Mouse (Mus musculus): Measurements from ENCODE around the gene Scap. TPM values are rescaled to one million over a fixed set of nuclear protein-coding genes. Genes with fewer than 3 reads are reported as not detected.

The Scap gene
- total and polyA plus RNA-seq, 2 experiments from 2014 or later, result 49.5 to 111 TPM

GRCm38 (mm10) chr9:110345057-110345739 is 12.1 kb downstream of the Scap start:
- WGBS, result 76% methylated on average over 7 of the region's 7 CpGs
- no peaks in the 10 kb centered on the region for H3K9me3 ChIP-seq (ENCODE audit: low read length)
- no peak for ATAC-seq
- H3K27me3 ChIP-seq (ENCODE audit: insufficient read depth, low read length), result no peaks in the 10 kb centered on the region
- H3K36me3 ChIP-seq (ENCODE audit: insufficient read depth), result no peaks in the 10 kb centered on the region
- no peaks in the 10 kb centered on the region for H3K4me1 ChIP-seq (ENCODE audit: insufficient read depth)
- no peak overlapping the region for H3K4me2 ChIP-seq (ENCODE audit: low read depth)
- no peak for TF ChIP-seq CTCF (IDR thresholded peaks at IDR 0.05; ENCODE audit: low read depth)
- no peak overlapping the region for H3K9ac ChIP-seq
- H3K4me3 ChIP-seq (ENCODE audit: low read depth, low read length), result no peak overlapping the region
- no peak for DNase-seq
- no peak overlapping the region for H3K27ac ChIP-seq (ENCODE audit: low read depth, low read length)

GRCm38 (mm10) chr9:110348899-110349298 is 15.8 kb downstream of the Scap start:
- WGBS, result 74% methylated on average over 4 of the region's 4 CpGs
- Histone ChIP-seq H3K4me1 (ENCODE audit: insufficient read depth) (no peaks in the 10 kb centered on the region), H3K4me2 (ENCODE audit: low read depth) (no peak overlapping the region), H3K9ac (no peak overlapping the region), H3K4me3 (ENCODE audit: low read depth, low read length) (no peak overlapping the region), H3K27ac (ENCODE audit: low read depth, low read length) (no peak overlapping the region), H3K9me3 (ENCODE audit: low read length) (no peaks in the 10 kb centered on the region), H3K36me3 (ENCODE audit: insufficient read depth) (peaks cover 9% of the 10 kb centered on the region), H3K27me3 (ENCODE audit: insufficient read depth, low read length) (no peaks in the 10 kb centered on the region)
- DNase-seq, result no peak
- ATAC-seq, result no peak
- TF ChIP-seq CTCF (IDR thresholded peaks at IDR 0.05; ENCODE audit: low read depth), result no peak

- Histone ChIP-seq H3K27me3 (ENCODE audit: insufficient read depth, low read length) (no peaks in the 10 kb centered on the region), H3K36me3 (ENCODE audit: insufficient read depth) (peaks cover 19% of the 10 kb centered on the region), H3K9me3 (ENCODE audit: low read length) (no peaks in the 10 kb centered on the region), H3K4me1 (ENCODE audit: insufficient read depth) (no peaks in the 10 kb centered on the region), H3K4me2 (ENCODE audit: low read depth) (no peak overlapping the region), H3K9ac (no peak overlapping the region), H3K27ac (ENCODE audit: low read depth, low read length) (no peak overlapping the region), H3K4me3 (ENCODE audit: low read depth, low read length) (no peak overlapping the region)
- no peak for ATAC-seq
- 92% methylated on average over 5 of the region's 5 CpGs for WGBS
- no peak for TF ChIP-seq CTCF (IDR thresholded peaks at IDR 0.05; ENCODE audit: low read depth)
- DNase-seq, result no peak
Observed at GRCm38 (mm10) chr9:110350188-110350587, 17.1 kb downstream of the Scap start.

DNA sequence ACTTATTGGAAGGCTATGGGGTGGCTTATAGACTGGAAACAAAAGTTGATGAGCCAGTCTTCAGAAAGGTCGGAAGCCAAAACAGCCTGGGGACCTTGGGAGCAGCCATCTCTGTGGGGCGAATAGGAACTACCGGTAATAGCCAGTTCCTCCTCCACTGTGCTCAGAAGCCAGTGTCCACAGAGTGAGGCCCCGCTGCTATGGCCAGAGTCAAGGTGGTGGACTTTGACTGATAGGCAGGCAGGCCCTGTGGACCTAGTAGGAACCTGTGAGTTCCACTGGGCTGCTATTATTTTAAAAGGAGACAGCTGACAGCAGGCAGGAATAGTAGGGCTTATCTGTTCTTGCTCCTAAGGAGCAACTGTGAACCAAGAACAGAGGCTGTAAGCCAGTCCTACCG is 17.5 kb downstream of the Scap start:
- H3K9ac ChIP-seq, result no peak overlapping the region
- H3K4me2 ChIP-seq (ENCODE audit: low read depth), result no peak overlapping the region
- WGBS, result 92% methylated on average over 5 of the region's 5 CpGs
- no peak for ATAC-seq
- H3K4me1 ChIP-seq (ENCODE audit: insufficient read depth), result no peaks in the 10 kb centered on the region
- H3K9me3 ChIP-seq (ENCODE audit: low read length), result no peaks in the 10 kb centered on the region
- H3K27me3 ChIP-seq (ENCODE audit: insufficient read depth, low read length), result no peaks in the 10 kb centered on the region
- no peak overlapping the region for H3K4me3 ChIP-seq (ENCODE audit: low read depth, low read length)
- DNase-seq, result no peak
- H3K27ac ChIP-seq (ENCODE audit: low read depth, low read length), result no peak overlapping the region
- peaks cover 23% of the 10 kb centered on the region for H3K36me3 ChIP-seq (ENCODE audit: insufficient read depth)
- no peak for TF ChIP-seq CTCF (IDR thresholded peaks at IDR 0.05; ENCODE audit: low read depth)

DNA sequence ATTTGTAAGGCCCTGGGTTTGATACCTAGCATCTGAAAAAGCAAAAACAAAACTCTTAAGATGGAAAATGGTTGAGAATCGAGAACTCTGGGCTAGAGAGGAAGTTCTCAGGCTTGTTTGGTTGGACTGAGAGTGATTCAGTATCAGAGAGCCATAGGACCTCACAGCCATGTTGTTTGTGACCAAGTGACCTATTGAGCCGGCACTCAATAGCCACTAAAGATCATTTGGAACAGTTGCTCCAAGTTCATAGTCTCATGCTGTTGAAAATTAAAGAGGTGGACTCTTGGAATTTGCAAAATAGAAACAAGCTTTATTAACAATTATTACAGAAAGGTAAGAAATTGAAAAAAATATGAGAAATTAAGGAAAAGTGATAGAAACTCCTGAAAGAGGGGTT is 18.3 kb downstream of the Scap start:
- no peak overlapping the region for H3K9ac ChIP-seq
- no peak for TF ChIP-seq CTCF (IDR thresholded peaks at IDR 0.05; ENCODE audit: low read depth)

GRCm38 (mm10) chr9:110351932-110352632 is 19.0 kb downstream of the Scap start:
- TF ChIP-seq CTCF (IDR thresholded peaks at IDR 0.05; ENCODE audit: low read depth), result no peak
- no peaks in the 10 kb centered on the region for H3K4me1 ChIP-seq (ENCODE audit: insufficient read depth)
- H3K27ac ChIP-seq (ENCODE audit: low read depth, low read length), result no peak overlapping the region
- no peak overlapping the region for H3K4me3 ChIP-seq (ENCODE audit: low read depth, low read length)
- 78% methylated on average over 8 of the region's 8 CpGs for WGBS
- H3K9ac ChIP-seq, result no peak overlapping the region
- no peak overlapping the region for H3K4me2 ChIP-seq (ENCODE audit: low read depth)
- peaks cover 31% of the 10 kb centered on the region for H3K36me3 ChIP-seq (ENCODE audit: insufficient read depth)
- no peaks in the 10 kb centered on the region for H3K9me3 ChIP-seq (ENCODE audit: low read length)
- H3K27me3 ChIP-seq (ENCODE audit: insufficient read depth, low read length), result no peaks in the 10 kb centered on the region
- ATAC-seq, result no peak
- no peak for DNase-seq

More for the DNA sequence above, 18.3 kb downstream of the Scap start:
- H3K9me3 ChIP-seq (ENCODE audit: low read length), result no peaks in the 10 kb centered on the region
- H3K27me3 ChIP-seq (ENCODE audit: insufficient read depth, low read length), result no peaks in the 10 kb centered on the region
- H3K36me3 ChIP-seq (ENCODE audit: insufficient read depth), result peaks cover 27% of the 10 kb centered on the region
- no peak overlapping the region for H3K27ac ChIP-seq (ENCODE audit: low read depth, low read length)
- ATAC-seq (no peak), DNase-seq (no peak)
- H3K4me3 ChIP-seq (ENCODE audit: low read depth, low read length), result no peak overlapping the region
- no peaks in the 10 kb centered on the region for H3K4me1 ChIP-seq (ENCODE audit: insufficient read depth)
- WGBS, result 89% methylated on average over 2 of the region's 2 CpGs
- H3K4me2 ChIP-seq (ENCODE audit: low read depth), result no peak overlapping the region

DNA sequence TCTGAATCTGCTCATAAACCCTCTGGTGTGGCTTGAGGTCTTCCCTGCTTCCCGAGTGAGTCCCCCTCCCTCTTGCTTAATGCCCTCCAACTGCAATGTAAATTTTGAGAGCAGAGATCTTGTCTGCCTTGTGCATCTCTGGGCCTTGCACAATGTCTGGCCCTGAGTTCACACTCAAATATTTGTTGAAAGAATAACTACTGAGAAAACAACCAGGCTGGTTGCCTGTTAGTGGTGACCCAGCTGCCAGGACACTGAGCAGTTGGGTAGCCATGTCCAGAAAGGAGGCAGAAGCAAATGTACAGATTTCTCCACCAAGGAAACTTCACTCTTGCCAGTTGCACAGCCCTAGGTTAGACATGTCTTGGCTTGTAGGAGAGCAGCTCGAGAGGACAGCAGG is 25.3 kb downstream of the Scap start:
- no peak overlapping the region for H3K4me3 ChIP-seq (ENCODE audit: low read depth, low read length)
- ATAC-seq (no peak), DNase-seq (no peak)
- peaks cover 43% of the 10 kb centered on the region for H3K36me3 ChIP-seq (ENCODE audit: insufficient read depth)
- WGBS, result 85% methylated on average over 2 of the region's 2 CpGs
- no peak overlapping the region for H3K27ac ChIP-seq (ENCODE audit: low read depth, low read length)
- no peaks in the 10 kb centered on the region for H3K9me3 ChIP-seq (ENCODE audit: low read length)
- no peak for TF ChIP-seq CTCF (IDR thresholded peaks at IDR 0.05; ENCODE audit: low read depth)
- no peak overlapping the region for H3K4me2 ChIP-seq (ENCODE audit: low read depth)
- H3K9ac ChIP-seq, result no peak overlapping the region
- no peaks in the 10 kb centered on the region for H3K4me1 ChIP-seq (ENCODE audit: insufficient read depth)
- no peaks in the 10 kb centered on the region for H3K27me3 ChIP-seq (ENCODE audit: insufficient read depth, low read length)
